30 mouse cellular contexts compared by ENCODE assay signal in genomic region chr9:111457176-111457935, GRCm38 (mm10). TPM values are rescaled to one million over a fixed set of nuclear protein-coding genes. Genes with fewer than 3 reads are reported as not detected.
DNase-seq lines count a peak whose midpoint lies in the region; ATAC-seq and TF ChIP-seq lines count a peak whose summit lies in the region.
"Had no signal": no experiment of that assay in that cellular context is flagged by ENCODE, and none has a peak within 500 bp of the region (broad histone marks: within the 10 kb centered on the region; RNA-seq: fewer than 3 reads in every experiment).

No protein-coding gene starts in this region.

- no peak overlapping the region for H3K4me2 ChIP-seq in midbrain, embryonic 13.5 days (replicated peaks)
- H3K4me2 ChIP-seq in hindbrain, postnatal 0 days (ENCODE audit: low read depth, low read length), result no peak overlapping the region
- H3K4me2 ChIP-seq: embryonic facial prominence, embryonic 12.5 days; heart, embryonic 12.5 days; intestine, embryonic 15.5 days; limb, embryonic 12.5 days; liver, embryonic 15.5 days; lung, embryonic 14.5 days; neural tube, embryonic 12.5 days had no signal

- no peak for TF ChIP-seq CTCF in hindbrain, postnatal 0 days (IDR thresholded peaks at IDR 0.05; ENCODE audit: low read depth)

- intact Hi-C loops in gastrocnemius, postnatal 14 days (cut with DNase I; ENCODE audit: low total_unique reads), result no loop called here

- no peak overlapping the region for H3K4me3 ChIP-seq in midbrain, embryonic 13.5 days (replicated peaks)
- no peak overlapping the region for H3K4me3 ChIP-seq in midbrain, embryonic 10.5 days
- H3K4me3 ChIP-seq in hindbrain, postnatal 0 days (ENCODE audit: low read length), result no peak overlapping the region
- H3K4me3 ChIP-seq: embryonic facial prominence, embryonic 12.5 days; heart, embryonic 12.5 days; intestine, embryonic 15.5 days; layer of hippocampus, adult 2 months; left cerebral cortex, adult 2 months; limb, embryonic 12.5 days; liver, embryonic 15.5 days; neural tube, embryonic 12.5 days had no signal

- no peak for DNase-seq in frontal cortex, postnatal 36 days (ENCODE audit: low spot score in 2 of 2)
- no peak for DNase-seq in midbrain, embryonic 10.5 days (ENCODE audit: low spot score)
- peak; percentile 56 for DNase-seq in hindbrain, postnatal 0 days (ENCODE audit: low spot score)
- no peak for DNase-seq in natural killer cell, adult 2 months (ENCODE audit: low spot score in 2 of 2)
- no peak for DNase-seq in gastrocnemius, postnatal 14 days
- DNase-seq: adrenal gland, adult 8-10 months; B cell, adult 2 months; cerebellum, adult 11 months; cerebellum, adult 9-10 months; cerebellum, postnatal 36 days; gastrocnemius, postnatal 25 days; heart, adult 18-20 months; kidney, adult 2 months; kidney, postnatal 36 days; lung, embryonic 14.5 days; lung, postnatal 14 days; right cerebral cortex, adult 18-20 months; spleen, adult 18-20 months; thymus, postnatal 14 days had no signal

- WGBS in midbrain, embryonic 13.5 days, result 79% methylated on average over 10 of the region's 10 CpGs
- 82% methylated on average over 10 of the region's 10 CpGs for WGBS in midbrain, embryonic 10.5 days
- 64% methylated on average over 10 of the region's 10 CpGs for WGBS in hindbrain, postnatal 0 days

- 0 out of 2 replicates have a peak overlapping the region, but pooled peaks have one; percentile 21 for H3K27ac ChIP-seq in midbrain, embryonic 13.5 days
- no peak overlapping the region for H3K27ac ChIP-seq in midbrain, embryonic 10.5 days (replicated peaks)
- peak overlapping the region; percentile 62; the same call in 1 of the 2 replicates for H3K27ac ChIP-seq in hindbrain, postnatal 0 days
- H3K27ac ChIP-seq: embryonic facial prominence, embryonic 12.5 days; intestine, embryonic 15.5 days; layer of hippocampus, adult 2 months; left cerebral cortex, adult 2 months; limb, embryonic 12.5 days; liver, embryonic 15.5 days; neural tube, embryonic 12.5 days had no signal

- ATAC-seq in frontal cortex, adult (ENCODE audit: low TSS enrichment), result peak; percentile 74
- no peak for ATAC-seq in midbrain, embryonic 13.5 days
- no peak for ATAC-seq in hindbrain, postnatal 0 days
- ATAC-seq: intestine, embryonic 15.5 days had no signal

- no peaks in the 10 kb centered on the region for H3K9me3 ChIP-seq in midbrain, embryonic 13.5 days
- H3K9me3 ChIP-seq in midbrain, embryonic 10.5 days (replicated peaks), result no peaks in the 10 kb centered on the region
- H3K9me3 ChIP-seq in hindbrain, postnatal 0 days (ENCODE audit: low read length), result no peaks in the 10 kb centered on the region
- H3K9me3 ChIP-seq: embryonic facial prominence, embryonic 12.5 days; heart, embryonic 12.5 days; intestine, embryonic 15.5 days; limb, embryonic 12.5 days; liver, embryonic 15.5 days; neural tube, embryonic 12.5 days had no signal

- H3K36me3 ChIP-seq in midbrain, embryonic 13.5 days, result no peaks in the 10 kb centered on the region
- H3K36me3 ChIP-seq in midbrain, embryonic 10.5 days, result no peaks in the 10 kb centered on the region
- no peaks in the 10 kb centered on the region for H3K36me3 ChIP-seq in hindbrain, postnatal 0 days (ENCODE audit: insufficient read depth, low read length)
- H3K36me3 ChIP-seq: embryonic facial prominence, embryonic 12.5 days; heart, embryonic 12.5 days; intestine, embryonic 15.5 days; limb, embryonic 12.5 days; liver, embryonic 15.5 days; neural tube, embryonic 12.5 days had no signal

- no peak overlapping the region for H3K9ac ChIP-seq in midbrain, embryonic 13.5 days (replicated peaks)
- no peak overlapping the region for H3K9ac ChIP-seq in hindbrain, postnatal 0 days (replicated peaks; ENCODE audit: low read length)
- H3K9ac ChIP-seq: embryonic facial prominence, embryonic 12.5 days; heart, embryonic 12.5 days; intestine, embryonic 15.5 days; limb, embryonic 12.5 days; liver, embryonic 15.5 days; lung, embryonic 14.5 days; neural tube, embryonic 12.5 days had no signal

- H3K4me1 ChIP-seq in midbrain, embryonic 13.5 days (replicated peaks), result peaks cover 25% of the 10 kb centered on the region
- H3K4me1 ChIP-seq in midbrain, embryonic 10.5 days, result peaks cover 22% of the 10 kb centered on the region
- peaks cover 12% of the 10 kb centered on the region; the same call in 1 of the 2 replicates for H3K4me1 ChIP-seq in hindbrain, postnatal 0 days (ENCODE audit: insufficient read depth, low read length)

- H3K27me3 ChIP-seq in midbrain, embryonic 13.5 days, result no peaks in the 10 kb centered on the region
- H3K27me3 ChIP-seq in midbrain, embryonic 10.5 days (ENCODE audit: low read depth, poor library complexity, severe bottlenecking), result peaks cover 4% of the 10 kb centered on the region; the same call in 1 of the 2 replicates
- H3K27me3 ChIP-seq in hindbrain, postnatal 0 days (ENCODE audit: insufficient read depth, low read length), result no peaks in the 10 kb centered on the region
- H3K27me3 ChIP-seq: embryonic facial prominence, embryonic 12.5 days; heart, embryonic 12.5 days; intestine, embryonic 15.5 days; limb, embryonic 12.5 days; liver, embryonic 15.5 days; neural tube, embryonic 12.5 days had no signal

RNA-seq across cellular contexts. Expression of gene Dclk3, which starts 18.5 kb away (rescaled TPM):
- 2.2 and 3.1 TPM in 2 replicates for polyA plus RNA-seq in midbrain, embryonic 13.5 days (2015; fragmentation: Nextera tagmentation; extraction: Ambion mirVana)
- 0.15 and 0.21 TPM in 2 replicates for polyA plus RNA-seq in midbrain, embryonic 10.5 days (2016; fragmentation: Nextera tagmentation; extraction: Ambion mirVana)
- total RNA-seq in hindbrain, postnatal 0 days (2014; rRNA removed), result 9.2 and 13.1 TPM in 2 replicates
- polyA plus RNA-seq in hindbrain, postnatal 0 days (2015; fragmentation: Nextera tagmentation; extraction: Ambion mirVana), result 8.8 and 9.9 TPM in 2 replicates
- total RNA-seq in gastrocnemius, postnatal 14 days (2021), result 1 to 10 TPM in 1 of 2 experiments, under 1 TPM in 1; 0.62 to 1.4 TPM
- total RNA-seq: hematopoietic stem cell, adult 5-6 weeks had no signal
- polyA plus RNA-seq: liver, embryonic 15.5 days; lung, embryonic 14.5 days had no signal
